Mouse (Mus musculus) heart, embryonic 11.5 days (tissue): ENCODE results near the gene Prkg1. TPM values are rescaled to one million over a fixed set of nuclear protein-coding genes. Genes with fewer than 3 reads are reported as not detected.

Source experiments
- ATAC-seq: fragments of 200-750 bp; cut with Nextera tagmentation; replicated peaks from 2 replicates; pipeline ENCODE4 v1.8.0; 2017; ENCODE audit warnings: moderate library complexity; ENCODE audit not compliant: insufficient number of reproducible peaks, low FRiP score, low TSS enrichment
- H3K27ac ChIP-seq: fragments of 300-500 bp; sonication (generic); 2 replicates; pipeline ENCODE4 v1.5.1; 2014; ENCODE audit warnings: mild to moderate bottlenecking, low read depth, low read length
- H3K27me3 ChIP-seq: fragments of 300-500 bp; sonication (generic); 2 replicates; pipeline ENCODE4 v1.6.1; 2014; ENCODE audit warnings: mild to moderate bottlenecking, low read length, mixed read lengths; ENCODE audit not compliant: control insufficient read depth, insufficient read depth
- H3K36me3 ChIP-seq: fragments of 300-500 bp; sonication (generic); 2 replicates; pipeline ENCODE4 v1.6.1; 2014; ENCODE audit warnings: mild to moderate bottlenecking, low read length, moderate library complexity, mixed read lengths; ENCODE audit not compliant: control insufficient read depth, insufficient read depth
- H3K4me1 ChIP-seq: fragments of 300-500 bp; sonication (generic); 2 replicates; pipeline ENCODE4 v1.6.1; 2014; ENCODE audit warnings: low read length; ENCODE audit not compliant: control insufficient read depth, insufficient read depth
- H3K4me2 ChIP-seq: fragments of 300-500 bp; sonication (generic); 2 replicates; pipeline ENCODE4 v1.6.1; 2014; ENCODE audit warnings: mild to moderate bottlenecking, moderate library complexity
- H3K4me3 ChIP-seq: fragments of 300-500 bp; sonication (generic); 2 replicates; pipeline ENCODE4 v1.5.1; 2014; ENCODE audit warnings: low read depth, low read length
- H3K9ac ChIP-seq: fragments of 300-500 bp; sonication (generic); 2 replicates; pipeline ENCODE4 v1.6.1; 2014; ENCODE audit warnings: mild to moderate bottlenecking, low read depth, low read length, moderate library complexity
- H3K9me3 ChIP-seq: fragments of 300-500 bp; sonication (generic); replicated peaks from 2 replicates; pipeline ENCODE4 v1.6.1; 2016; ENCODE audit warnings: low read length; ENCODE audit not compliant: control insufficient read depth
- WGBS: fragments of 180-500 bp; shearing (Covaris S2); extraction: QIAGEN DNeasy Blood & Tissue Kit; methylation state at CpG from one replicate; pipeline ENCODE4 v1.1.7; 2014; ENCODE audit not compliant: insufficient replicate concordance; 5-methylcytosine and 5-hydroxymethylcytosine counted together
- polyA plus RNA-seq: library from polyadenylated mRNA; unstranded; fragments of >200 nt; fragmentation: Nextera tagmentation; extraction: Ambion mirVana; gene quantifications from 2 replicates; pipeline ENCODE4 v1.2.1, GENCODE M21; 2014

The Prkg1 gene
- polyA plus RNA-seq, 1 experiment from 2014 or later: 10.9 TPM

DNA sequence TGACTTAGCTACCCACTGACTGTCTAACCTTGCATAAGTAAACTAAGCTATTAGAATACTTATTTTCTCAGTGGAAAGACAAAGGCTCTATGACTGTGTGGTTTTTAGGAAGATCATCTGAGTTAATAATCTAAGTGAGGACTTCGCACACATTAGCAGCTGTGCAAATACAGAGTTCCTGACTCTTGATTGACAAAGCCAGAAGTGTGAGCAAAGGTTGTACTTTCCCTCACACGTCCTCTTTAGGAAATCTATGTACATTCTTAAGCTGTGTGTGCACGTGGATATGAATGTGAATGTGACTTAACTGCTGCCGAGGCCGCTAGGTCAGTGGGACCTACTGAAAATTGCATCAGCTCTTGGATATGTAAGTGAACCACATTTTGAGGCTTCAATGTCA, 738.0 kb downstream of the Prkg1 start:
- no peaks in the 10 kb centered on the region for H3K27me3 ChIP-seq
- ATAC-seq: no peak
- H3K9ac ChIP-seq: no peak overlapping the region
- no peak overlapping the region for H3K27ac ChIP-seq
- H3K4me3 ChIP-seq: no peak overlapping the region
- no peaks in the 10 kb centered on the region for H3K9me3 ChIP-seq
- no peak overlapping the region for H3K4me2 ChIP-seq
- WGBS: 82% methylated on average over 5 of the region's 5 CpGs
- H3K4me1 ChIP-seq: no peaks in the 10 kb centered on the region
- no peaks in the 10 kb centered on the region for H3K36me3 ChIP-seq

DNA sequence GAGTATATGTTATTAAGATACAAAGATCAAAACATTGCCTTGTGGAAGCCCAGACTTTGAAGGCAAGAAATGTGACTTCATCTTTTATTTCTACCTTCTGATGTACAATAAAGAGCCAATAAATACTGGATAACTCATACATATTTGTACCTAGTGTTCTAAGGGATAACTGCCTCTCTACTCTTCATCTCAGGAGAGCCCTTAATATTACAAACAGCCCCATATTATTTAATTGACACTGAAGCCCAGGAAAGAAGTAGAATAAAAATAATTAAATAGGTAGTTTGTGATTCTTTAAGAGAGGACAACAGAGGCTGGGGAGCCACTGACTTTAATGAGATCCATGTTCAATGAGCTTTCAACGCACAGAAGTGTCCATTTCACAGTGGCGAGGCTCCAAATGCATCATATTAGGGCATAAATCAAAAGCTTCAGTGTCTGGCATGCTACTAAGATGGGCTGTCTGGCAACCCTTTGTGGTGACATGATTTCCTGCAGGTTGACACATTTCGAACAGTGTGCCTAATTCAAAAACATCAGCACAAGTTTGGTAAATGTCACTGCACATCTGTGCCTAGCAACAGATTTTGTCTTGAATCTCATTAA, 753.2 kb downstream of the Prkg1 start:
- ATAC-seq: no peak

GRCm38 (mm10) chr19:30998572-30998971, 766.3 kb downstream of the Prkg1 start:
- no peak overlapping the region for H3K27ac ChIP-seq
- no peak overlapping the region for H3K4me2 ChIP-seq
- no peaks in the 10 kb centered on the region for H3K9me3 ChIP-seq
- H3K27me3 ChIP-seq: no peaks in the 10 kb centered on the region
- no peak overlapping the region for H3K9ac ChIP-seq
- no peaks in the 10 kb centered on the region for H3K4me1 ChIP-seq
- no peaks in the 10 kb centered on the region for H3K36me3 ChIP-seq
- H3K4me3 ChIP-seq: no peak overlapping the region
- no peak for ATAC-seq
- WGBS: 84% methylated on average over 2 of the region's 2 CpGs

More for the DNA sequence above, 753.2 kb downstream of the Prkg1 start:
- H3K4me3 ChIP-seq: no peak overlapping the region
- no peaks in the 10 kb centered on the region for H3K9me3 ChIP-seq
- no peak overlapping the region for H3K9ac ChIP-seq
- H3K4me1 ChIP-seq: no peaks in the 10 kb centered on the region
- H3K36me3 ChIP-seq: no peaks in the 10 kb centered on the region
- no peak overlapping the region for H3K27ac ChIP-seq
- H3K4me2 ChIP-seq: no peak overlapping the region
- 82% methylated on average over 3 of the region's 3 CpGs for WGBS
- H3K27me3 ChIP-seq: no peaks in the 10 kb centered on the region

- Histone ChIP-seq H3K4me1 (no peaks in the 10 kb centered on the region), H3K9me3 (no peaks in the 10 kb centered on the region), H3K4me2 (no peak overlapping the region), H3K36me3 (no peaks in the 10 kb centered on the region), H3K27ac (no peak overlapping the region), H3K27me3 (no peaks in the 10 kb centered on the region), H3K4me3 (no peak overlapping the region), H3K9ac (no peak overlapping the region)
- no peak for ATAC-seq
- WGBS: 79% methylated on average over 4 of the region's 4 CpGs
These were observed 774.4 kb downstream of the Prkg1 start for GRCm38 (mm10) chr19:30990390-30990789.

- H3K9me3 ChIP-seq: no peaks in the 10 kb centered on the region
- no peak overlapping the region for H3K9ac ChIP-seq
- WGBS: 84% methylated on average over 4 of the region's 4 CpGs
- no peak overlapping the region for H3K4me3 ChIP-seq
- no peaks in the 10 kb centered on the region for H3K36me3 ChIP-seq
- H3K27me3 ChIP-seq: no peaks in the 10 kb centered on the region
- no peaks in the 10 kb centered on the region for H3K4me1 ChIP-seq
- no peak overlapping the region for H3K27ac ChIP-seq
- H3K4me2 ChIP-seq: no peak overlapping the region
- ATAC-seq: no peak
These were observed 782.4 kb downstream of the Prkg1 start for GRCm38 (mm10) chr19:30982436-30982835.

DNA sequence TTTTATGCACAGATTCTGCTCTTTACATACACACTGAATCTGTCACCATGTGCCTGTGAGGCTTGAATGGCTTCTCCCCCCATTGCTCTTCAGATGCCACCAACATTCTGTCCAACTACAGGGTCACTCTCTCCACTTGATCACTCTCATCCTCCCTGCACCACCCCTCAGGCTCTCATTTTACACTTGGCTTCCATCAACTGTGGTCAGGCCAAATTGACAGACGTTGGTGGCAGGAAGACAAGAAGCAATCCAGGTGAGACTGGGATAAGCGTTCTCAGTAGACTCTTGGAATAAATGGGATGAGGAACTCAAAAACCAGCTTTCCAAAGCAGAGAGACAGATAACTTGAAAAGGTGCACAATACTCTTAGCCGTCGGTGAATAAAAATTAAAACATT, 786.7 kb downstream of the Prkg1 start:
- no peak overlapping the region for H3K27ac ChIP-seq
- no peak overlapping the region for H3K4me2 ChIP-seq
- no peak for ATAC-seq
- H3K9me3 ChIP-seq: no peaks in the 10 kb centered on the region
- no peaks in the 10 kb centered on the region for H3K27me3 ChIP-seq
- H3K36me3 ChIP-seq: no peaks in the 10 kb centered on the region
- H3K4me1 ChIP-seq: no peaks in the 10 kb centered on the region
- 83% methylated on average over 4 of the region's 4 CpGs for WGBS
- no peak overlapping the region for H3K4me3 ChIP-seq
- H3K9ac ChIP-seq: no peak overlapping the region

DNA sequence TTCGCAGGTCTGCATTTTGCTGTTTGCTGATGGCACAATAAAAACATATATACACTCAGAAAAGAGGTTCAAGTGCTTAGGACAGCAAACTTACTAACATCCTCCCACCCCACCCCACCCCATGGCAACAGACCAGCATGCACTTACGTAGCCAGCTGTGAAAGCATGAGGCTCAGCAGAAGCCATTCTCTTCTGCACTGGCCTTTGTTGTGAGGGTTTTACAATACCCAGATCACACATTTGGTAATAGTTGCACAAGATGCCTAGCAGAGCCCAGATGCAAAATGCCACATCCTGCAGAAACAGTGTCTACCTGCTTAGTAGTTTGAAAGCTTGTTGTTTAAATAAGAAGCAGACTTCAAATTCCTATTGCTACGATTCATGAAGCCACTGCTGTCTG, 814.2 kb downstream of the Prkg1 start:
- no peak overlapping the region for H3K4me3 ChIP-seq
- no peaks in the 10 kb centered on the region for H3K36me3 ChIP-seq
- H3K9me3 ChIP-seq: no peaks in the 10 kb centered on the region
- no peaks in the 10 kb centered on the region for H3K4me1 ChIP-seq
- no peak for ATAC-seq
- no peak overlapping the region for H3K27ac ChIP-seq
- H3K4me2 ChIP-seq: no peak overlapping the region
- WGBS: 69% methylated on average over 3 of the region's 3 CpGs
- no peaks in the 10 kb centered on the region for H3K27me3 ChIP-seq
- no peak overlapping the region for H3K9ac ChIP-seq

DNA sequence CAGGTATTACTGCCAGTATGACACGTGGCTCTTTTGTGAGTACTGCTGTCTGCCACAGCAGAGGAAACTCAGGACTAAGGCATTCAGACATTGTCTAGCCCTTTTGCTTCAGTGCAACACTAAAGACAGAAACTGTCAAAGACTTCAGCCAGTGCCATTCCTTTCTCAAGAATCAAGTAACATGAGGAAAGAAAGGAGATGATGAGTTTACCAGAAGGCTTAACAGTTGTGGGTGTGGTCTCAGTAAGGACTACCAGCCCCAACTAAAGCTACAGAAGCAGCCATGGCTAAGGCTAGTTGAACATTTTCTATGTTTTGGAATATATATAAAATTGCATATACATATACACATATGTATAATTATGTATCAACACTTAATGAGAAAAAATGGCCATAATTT, 816.6 kb downstream of the Prkg1 start:
- Histone ChIP-seq H3K9ac (no peak overlapping the region), H3K27ac (no peak overlapping the region), H3K27me3 (no peaks in the 10 kb centered on the region), H3K4me3 (no peak overlapping the region), H3K36me3 (no peaks in the 10 kb centered on the region), H3K9me3 (no peaks in the 10 kb centered on the region), H3K4me2 (no peak overlapping the region), H3K4me1 (no peaks in the 10 kb centered on the region)
- ATAC-seq: no peak
- 62% methylated on average over 1 of the region's 1 CpGs for WGBS

- Histone ChIP-seq H3K9ac (no peak overlapping the region), H3K4me3 (no peak overlapping the region), H3K4me1 (peaks cover 8% of the 10 kb centered on the region; the same call in 1 of the 2 replicates), H3K27me3 (no peaks in the 10 kb centered on the region), H3K9me3 (no peaks in the 10 kb centered on the region), H3K36me3 (no peaks in the 10 kb centered on the region), H3K27ac (no peak overlapping the region), H3K4me2 (no peak overlapping the region)
- peak; percentile 61; the same call in 1 of the 2 replicates for ATAC-seq
- WGBS: 17% methylated on average over 5 of the region's 5 CpGs
These were observed 822.4 kb downstream of the Prkg1 start for GRCm38 (mm10) chr19:30942369-30942992.
